Mouse (Mus musculus) heart, postnatal 0 days (tissue): ENCODE results near the gene Gpr33. TPM values are rescaled to one million over a fixed set of nuclear protein-coding genes. Genes with fewer than 3 reads are reported as not detected.

Source experiments
- ATAC-seq: fragments of 200-750 bp; cut with Nextera tagmentation; 2 replicates; pipeline ENCODE4 v1.8.0; 2017; ENCODE audit warnings: low read depth, moderate number of reproducible peaks, moderate library complexity; ENCODE audit not compliant: insufficient read depth
- DNase-seq: peaks from one replicate; pipeline ENCODE4 v3.0.0-alpha.2; 2016; ENCODE audit warnings: low spot score
- H3K27ac ChIP-seq: fragments of 300-500 bp; sonication (generic); 2 replicates; pipeline ENCODE4 v1.5.1; 2014; ENCODE audit warnings: low read depth, mild to moderate bottlenecking
- H3K27me3 ChIP-seq: fragments of 300-500 bp; sonication (generic); 2 replicates; pipeline ENCODE4 v1.6.1; 2014; ENCODE audit warnings: low read length, mixed read lengths; ENCODE audit not compliant: control insufficient read depth, insufficient read depth
- H3K36me3 ChIP-seq: fragments of 300-500 bp; sonication (generic); replicated peaks from 2 replicates; pipeline ENCODE4 v1.6.1; 2014; ENCODE audit warnings: low read length, mixed read lengths; ENCODE audit not compliant: control insufficient read depth, insufficient read depth
- H3K4me1 ChIP-seq: fragments of 300-500 bp; sonication (generic); 2 replicates; pipeline ENCODE4 v1.6.1; 2014; ENCODE audit warnings: antibody characterized with exemption; ENCODE audit not compliant: control insufficient read depth, insufficient read depth
- H3K4me2 ChIP-seq: fragments of 300-500 bp; sonication (generic); 2 replicates; pipeline ENCODE4 v1.6.1; 2014; ENCODE audit warnings: low read depth, mild to moderate bottlenecking, low read length, moderate library complexity
- H3K4me3 ChIP-seq: fragments of 300-500 bp; sonication (generic); 2 replicates; pipeline ENCODE4 v1.5.1; 2014; ENCODE audit warnings: low read depth, low read length
- H3K9ac ChIP-seq: fragments of 300-500 bp; sonication (generic); replicated peaks from 2 replicates; pipeline ENCODE4 v1.6.1; 2014; ENCODE audit warnings: low read depth, low read length, mixed read lengths
- H3K9me3 ChIP-seq: fragments of 300-500 bp; sonication (generic); replicated peaks from 2 replicates; pipeline ENCODE4 v1.6.1; 2016; ENCODE audit warnings: low read length; ENCODE audit not compliant: control insufficient read depth
- CTCF ChIP-seq: IDR thresholded peaks from 2 replicates; pipeline ENCODE4 v1.5.1; 2016; ENCODE audit warnings: antibody characterized with exemption, control low read depth, low read depth
- EP300 ChIP-seq: IDR thresholded peaks from 2 replicates; pipeline ENCODE4 v1.6.1; 2016; ENCODE audit warnings: antibody characterized with exemption, low read depth
- WGBS: fragments of 180-500 bp; shearing (Covaris S2); extraction: QIAGEN DNeasy Blood & Tissue Kit; methylation state at CpG from one replicate; pipeline ENCODE4 v1.1.7; 2014; 5-methylcytosine and 5-hydroxymethylcytosine counted together
- polyA plus RNA-seq: library from polyadenylated mRNA; unstranded; fragments of >200 nt; fragmentation: Nextera tagmentation; extraction: Ambion mirVana; gene quantifications from 2 replicates; pipeline ENCODE4 v1.2.1, GENCODE M21; 2015
- total RNA-seq: library from RNA; depleted of rRNA; stranded (reverse); fragments of >200 nt; gene quantifications from 2 replicates; pipeline ENCODE4 v1.2.3, GENCODE M21; 2014; ENCODE audit warnings: low replicate concordance

Gene Gpr33
- total and polyA plus RNA-seq, 2 experiments from 2014 or later = not detected

- Histone ChIP-seq H3K9me3 (no peaks in the 10 kb centered on the region), H3K27ac (no peak overlapping the region), H3K36me3 (no peaks in the 10 kb centered on the region), H3K4me3 (no peak overlapping the region), H3K4me1 (no peaks in the 10 kb centered on the region), H3K9ac (no peak overlapping the region), H3K27me3 (no peaks in the 10 kb centered on the region), H3K4me2 (no peak overlapping the region)
- WGBS = 83% methylated on average over 6 of the region's 6 CpGs
- DNase-seq (no peak), ATAC-seq (no peak)
- TF ChIP-seq EP300 = no peak
- TF ChIP-seq CTCF = no peak
Measured at GRCm38 (mm10) chr12:52032276-52032675, 4.4 kb upstream of the Gpr33 start.

DNA sequence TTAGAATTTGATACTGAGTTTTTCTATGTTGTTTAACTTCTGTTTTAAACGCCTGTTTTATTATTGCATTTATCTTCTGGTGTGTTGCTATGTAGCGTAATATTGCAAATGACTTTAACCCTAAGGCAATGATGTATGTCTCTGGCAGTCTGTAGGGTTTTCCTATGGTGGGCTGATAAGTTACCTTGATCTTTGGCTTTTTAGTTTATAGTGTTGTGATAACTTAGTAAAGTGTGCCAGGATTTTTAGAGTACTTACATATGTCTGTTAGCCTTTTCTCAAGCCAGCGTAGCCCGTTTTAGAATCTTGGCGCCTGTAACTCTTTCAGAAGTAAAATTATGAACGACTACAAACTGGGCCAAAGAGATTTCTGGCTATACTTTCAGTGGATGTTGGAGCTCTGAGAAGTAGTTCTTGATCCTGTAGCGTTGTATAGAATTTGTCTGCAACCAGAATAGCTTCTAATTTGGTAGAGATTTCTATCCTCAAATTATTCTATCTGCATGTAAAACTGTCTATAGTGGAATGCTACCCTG is 13.3 kb downstream of the Gpr33 start:
- no peak for ATAC-seq
- no peak overlapping the region for H3K27ac ChIP-seq
- no peak for DNase-seq
- H3K9me3 ChIP-seq = no peaks in the 10 kb centered on the region
- 68% methylated on average over 7 of the region's 7 CpGs for WGBS
- no peaks in the 10 kb centered on the region for H3K4me1 ChIP-seq
- H3K4me3 ChIP-seq = no peak overlapping the region
- H3K9ac ChIP-seq = no peak overlapping the region
- TF ChIP-seq CTCF = no peak
- TF ChIP-seq EP300 = no peak
- H3K4me2 ChIP-seq = no peak overlapping the region
- H3K27me3 ChIP-seq = no peaks in the 10 kb centered on the region
- H3K36me3 ChIP-seq = no peaks in the 10 kb centered on the region

- no peak for ATAC-seq
- no peaks in the 10 kb centered on the region for H3K27me3 ChIP-seq
- no peak overlapping the region for H3K9ac ChIP-seq
- H3K27ac ChIP-seq = no peak overlapping the region
- no peak for DNase-seq
- no peak overlapping the region for H3K4me3 ChIP-seq
- no peak for TF ChIP-seq CTCF
- no peaks in the 10 kb centered on the region for H3K36me3 ChIP-seq
- H3K4me2 ChIP-seq = no peak overlapping the region
- no peaks in the 10 kb centered on the region for H3K4me1 ChIP-seq
- 83% methylated on average over 11 of the region's 11 CpGs for WGBS
- no peaks in the 10 kb centered on the region for H3K9me3 ChIP-seq
Measured at GRCm38 (mm10) chr12:52014044-52014443, 13.8 kb downstream of the Gpr33 start.

DNA sequence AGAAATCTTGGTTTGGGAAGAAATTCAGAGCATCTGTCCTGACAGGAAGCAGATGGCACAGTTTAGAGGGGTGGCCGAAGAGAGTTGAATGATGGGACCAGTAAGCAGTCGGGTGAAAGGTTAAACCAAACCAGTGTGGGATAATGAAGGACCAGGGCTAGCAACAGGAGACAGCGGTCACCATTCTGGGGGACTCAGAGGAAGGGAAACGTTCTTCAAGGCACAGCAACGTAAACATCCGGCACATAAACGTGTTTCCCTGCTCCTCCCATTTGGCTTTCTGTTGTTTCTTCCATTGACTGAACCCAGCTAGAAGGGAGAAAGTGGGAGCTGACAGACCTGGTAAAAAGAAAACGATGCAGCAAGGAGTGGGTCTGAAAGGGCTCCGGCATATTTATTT is 14.6 kb downstream of the Gpr33 start:
- TF ChIP-seq CTCF (no peak), EP300 (no peak)
- H3K4me2 ChIP-seq = no peak overlapping the region
- H3K27ac ChIP-seq = no peak overlapping the region
- no peak for DNase-seq
- no peaks in the 10 kb centered on the region for H3K36me3 ChIP-seq
- H3K27me3 ChIP-seq = no peaks in the 10 kb centered on the region
- ATAC-seq = no peak
- H3K4me1 ChIP-seq = no peaks in the 10 kb centered on the region
- WGBS = 56% methylated on average over 9 of the region's 9 CpGs
- H3K9ac ChIP-seq = no peak overlapping the region
- H3K9me3 ChIP-seq = no peaks in the 10 kb centered on the region
- H3K4me3 ChIP-seq = no peak overlapping the region

DNA sequence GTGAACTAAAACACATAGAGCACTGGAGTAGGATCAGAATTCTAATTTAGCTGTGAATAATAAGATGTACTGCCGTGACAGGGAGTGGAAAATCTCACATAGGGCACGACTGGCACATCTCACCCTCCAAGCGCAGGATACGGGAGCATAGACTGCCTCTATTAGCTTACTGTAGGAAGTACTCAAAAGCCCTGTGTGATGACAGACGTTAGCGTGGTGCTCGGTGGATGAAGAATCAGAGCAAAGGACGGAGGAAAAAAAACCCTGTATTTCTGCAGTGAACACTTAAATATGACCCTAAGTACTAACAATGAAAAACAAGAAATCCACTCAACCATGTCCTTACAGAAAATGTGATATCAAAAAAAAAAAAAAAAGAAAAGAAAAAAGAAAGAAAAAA is 15.7 kb downstream of the Gpr33 start:
- H3K27ac ChIP-seq = no peak overlapping the region
- H3K36me3 ChIP-seq = no peaks in the 10 kb centered on the region
- H3K9ac ChIP-seq = no peak overlapping the region
- TF ChIP-seq EP300 = no peak
- no peak for TF ChIP-seq CTCF
- H3K4me1 ChIP-seq = no peaks in the 10 kb centered on the region
- ATAC-seq = no peak
- no peak overlapping the region for H3K4me2 ChIP-seq
- no peaks in the 10 kb centered on the region for H3K27me3 ChIP-seq
- no peak for DNase-seq
- H3K9me3 ChIP-seq = no peaks in the 10 kb centered on the region
- WGBS = 41% methylated on average over 8 of the region's 8 CpGs
- H3K4me3 ChIP-seq = no peak overlapping the region

GRCm38 (mm10) chr12:52010630-52010961 is 17.3 kb downstream of the Gpr33 start:
- no peak overlapping the region for H3K4me3 ChIP-seq
- H3K27me3 ChIP-seq = no peaks in the 10 kb centered on the region
- TF ChIP-seq CTCF (peak; percentile 55), EP300 (no peak)
- H3K4me2 ChIP-seq = no peak overlapping the region
- no peaks in the 10 kb centered on the region for H3K4me1 ChIP-seq
- H3K36me3 ChIP-seq = no peaks in the 10 kb centered on the region
- no peak for ATAC-seq
- peak; percentile 20 for DNase-seq
- no peak overlapping the region for H3K9ac ChIP-seq
- WGBS = 63% methylated on average over 2 of the region's 2 CpGs
- H3K27ac ChIP-seq = no peak overlapping the region
- H3K9me3 ChIP-seq = no peaks in the 10 kb centered on the region
